Mouse (Mus musculus) embryonic fibroblast, embryonic 13.5 days (primary cell): ENCODE measurements around the gene Dazap1.
"Not testable (repeated sequence)": the region's sequence is repeated elsewhere in the genome, so short reads cannot be mapped to it uniquely, and the experiment has no call there.

Experiments used
- CTCF ChIP-seq: IDR thresholded peaks from 2 replicates; pipeline ENCODE4 v1.5.1; 2011; ENCODE audit warnings: mild to moderate bottlenecking, control low read depth, low read length, moderate library complexity, borderline replicate concordance; ENCODE audit not compliant: insufficient read depth
- POLR2A ChIP-seq: IDR thresholded peaks from 2 replicates; pipeline ENCODE4 v1.6.1; 2011; ENCODE audit warnings: low read depth, mild to moderate bottlenecking, control low read depth, low read length, moderate library complexity

GRCm38 (mm10) chr10:80223137-80223536, 38.1 kb upstream of the Dazap1 start:
- not testable (repeated sequence) for TF ChIP-seq POLR2A, CTCF
